Mouse (Mus musculus): ENCODE results near the gene Pcgf3. TPM values are rescaled to one million over a fixed set of nuclear protein-coding genes. Genes with fewer than 3 reads are reported as not detected.

Pcgf3 gene
- total RNA-seq, 2 experiments from 2014 or later: 42.6 to 49.1 TPM

DNA sequence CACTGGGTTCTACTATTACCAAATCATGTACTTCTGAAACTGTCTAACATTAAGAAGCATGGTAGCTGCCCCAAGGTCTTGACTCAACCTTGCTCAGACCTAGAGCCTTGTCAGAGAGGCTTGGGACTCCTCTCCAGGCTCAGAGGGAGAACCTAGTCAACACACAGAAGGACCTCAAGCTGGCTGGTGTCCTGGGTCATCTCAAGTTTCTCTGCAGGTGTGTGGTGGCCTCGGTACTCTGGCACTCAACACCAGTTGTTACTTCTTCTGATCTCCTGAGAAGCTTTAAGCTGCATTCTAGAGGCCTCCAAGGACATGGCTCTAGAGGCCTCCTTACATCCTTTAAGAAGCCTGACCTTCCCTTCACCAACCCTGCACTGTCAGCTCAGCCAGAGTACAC is 93.0 kb downstream of the Pcgf3 start:
- no peak for DNase-seq

Other genes with a start within 250 kb of the Pcgf3 start
- gene Dr1, start 192.3 kb upstream of the Pcgf3 start, total RNA-seq (2021): 10 to 100 TPM; 30.4 to 30.7 TPM
- gene Pigg, start 148.6 kb upstream of the Pcgf3 start, total RNA-seq (2021): 1 to 10 TPM; 7.8 to 9.5 TPM
- under 1 TPM; 0.45 to 0.82 TPM for gene Gm42517, start 93.3 kb upstream of the Pcgf3 start, total RNA-seq (2021)
- gene Pde6b, start 72.8 kb upstream of the Pcgf3 start, total RNA-seq (2021): not detected
- gene Atp5k, start 26.8 kb upstream of the Pcgf3 start, total RNA-seq (2021): 100 to 1,000 TPM; 786 to 795 TPM
- gene Mfsd7a, start 12.3 kb upstream of the Pcgf3 start, total RNA-seq (2021): 1 to 10 TPM; 1.1 to 1.9 TPM
- gene Cplx1, start 88.8 kb downstream of the Pcgf3 start, total RNA-seq (2021): 10 to 100 TPM in 1 of 2 experiments, 1 to 10 TPM in 1; 7.1 to 13.8 TPM
- 10 to 100 TPM; 65.8 to 74.6 TPM for gene Gak, start 168.5 kb downstream of the Pcgf3 start, total RNA-seq (2021)
- 10 to 100 TPM; 20.3 to 22.8 TPM for gene Tmem175, start 168.5 kb downstream of the Pcgf3 start, total RNA-seq (2021)
- 10 to 100 TPM in 1 of 2 experiments, 1 to 10 TPM in 1; 9.0 to 15.2 TPM for gene Idua, start 199.1 kb downstream of the Pcgf3 start, total RNA-seq (2021)
- gene Dgkq, start 208.4 kb downstream of the Pcgf3 start, total RNA-seq (2021): 10 to 100 TPM; 16.7 to 23.7 TPM
- 10 to 100 TPM in 1 of 2 experiments, 1 to 10 TPM in 1; 5.7 to 11.4 TPM for gene Slc26a1, start 214.3 kb downstream of the Pcgf3 start, total RNA-seq (2021)
- gene Fgfrl1, start 231.2 kb downstream of the Pcgf3 start, total RNA-seq (2021): 10 to 100 TPM; 42.5 to 52.7 TPM

Data from adrenal gland, postnatal 10 days (tissue).